Comparison of ENCODE assay signal across 9 mouse cellular contexts in the genomic region with DNA sequence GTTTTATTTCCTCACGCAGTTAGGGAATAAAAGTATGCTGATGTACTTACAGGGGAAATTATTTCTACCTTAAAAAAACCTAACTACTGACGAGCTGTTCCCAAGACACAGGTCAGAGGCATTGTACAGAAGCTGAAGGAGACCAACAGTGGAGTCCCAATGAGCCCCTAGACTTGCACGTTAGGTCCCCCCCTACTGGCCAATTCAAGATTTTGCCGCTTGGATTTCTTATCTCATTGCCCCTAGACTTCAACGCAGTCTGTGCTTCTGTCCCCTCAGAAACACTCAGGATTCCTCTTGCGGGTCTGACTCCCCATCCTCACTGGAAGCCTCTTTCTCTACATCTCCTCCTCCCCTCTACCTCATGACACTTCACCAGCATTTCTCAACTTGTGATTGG.
DNase-seq lines count a peak whose midpoint lies in the region; ATAC-seq and TF ChIP-seq lines count a peak whose summit lies in the region.
"Had no signal": no experiment of that assay in that cellular context is flagged by ENCODE, and none has a peak within 500 bp of the region (broad histone marks: within the 10 kb centered on the region; RNA-seq: fewer than 3 reads in every experiment).

No protein-coding gene starts in this region.

- H3K9me3 ChIP-seq in heart, embryonic 11.5 days (replicated peaks; ENCODE audit: control insufficient read depth, low read length) = 0 out of 2 replicates have a peak, but pooled peaks cover 2% of the 10 kb centered on the region
- H3K9me3 ChIP-seq: midbrain, embryonic 12.5 days had no signal

- DNase-seq in heart, adult 9 months (ENCODE audit: low spot score in 2 of 2) = peak; percentile 16 to 22
- peak; percentile 7 for DNase-seq in thymus, adult 2 months
- no peak for DNase-seq in thymus, postnatal 0 days (ENCODE audit: low spot score)
- DNase-seq in embryo, embryonic 11 days = peak; percentile 67
- DNase-seq in layer of hippocampus, postnatal 10 days (ENCODE audit: low spot score in 2 of 2) = peak; percentile 19 to 41
- no peak for DNase-seq in urinary bladder, postnatal 25 days (ENCODE audit: low spot score)

- TF ChIP-seq POLR2A in thymus, adult 2 months (IDR thresholded peaks at IDR 0.05; ENCODE audit: control insufficient read depth, extremely low read depth, insufficient read depth, low read length, poor library complexity) = no peak

- H3K9ac ChIP-seq in heart, embryonic 11.5 days (ENCODE audit: low read depth, low read length) = no peak overlapping the region
- H3K9ac ChIP-seq: midbrain, embryonic 12.5 days had no signal

- H3K4me3 ChIP-seq in heart, embryonic 11.5 days (ENCODE audit: low read depth, low read length) = no peak overlapping the region
- H3K4me3 ChIP-seq in thymus, adult 2 months (ENCODE audit: control insufficient read depth, insufficient read depth, low read length) = no peak overlapping the region
- H3K4me3 ChIP-seq: midbrain, embryonic 12.5 days had no signal

- H3K4me1 ChIP-seq in heart, embryonic 11.5 days (ENCODE audit: control insufficient read depth, insufficient read depth, low read length) = no peaks in the 10 kb centered on the region
- H3K4me1 ChIP-seq in thymus, adult 2 months (replicated peaks; ENCODE audit: control insufficient read depth, insufficient read depth, low read length) = no peaks in the 10 kb centered on the region
- H3K4me1 ChIP-seq: midbrain, embryonic 12.5 days had no signal

- no peak for TF ChIP-seq CTCF in thymus, adult 2 months (IDR thresholded peaks at IDR 0.05; ENCODE audit: borderline replicate concordance, control insufficient read depth, extremely low read depth, insufficient read depth, low read length, poor library complexity)

- 36% methylated on average over 6 of the region's 6 CpGs for whole genome bisulfite sequencing in heart, embryonic 11.5 days (ENCODE audit: insufficient replicate concordance)
- 37% methylated on average over 6 of the region's 6 CpGs for WGBS in thymus, adult 2 months

- no peak for ATAC-seq in heart, embryonic 11.5 days (replicated peaks; ENCODE audit: insufficient number of reproducible peaks, low FRiP score, low TSS enrichment)
- no peak for ATAC-seq in megakaryocyte, adult 5-6 weeks (ENCODE audit: poor library complexity, severe bottlenecking)

- H3K36me3 ChIP-seq in heart, embryonic 11.5 days (ENCODE audit: control insufficient read depth, insufficient read depth, low read length) = no peaks in the 10 kb centered on the region
- H3K36me3 ChIP-seq in thymus, adult 2 months (ENCODE audit: control insufficient read depth, insufficient read depth, low read length) = no peaks in the 10 kb centered on the region
- H3K36me3 ChIP-seq: midbrain, embryonic 12.5 days had no signal

- peaks cover 15% of the 10 kb centered on the region for H3K27me3 ChIP-seq in heart, embryonic 11.5 days (ENCODE audit: control insufficient read depth, insufficient read depth, low read length)
- H3K27me3 ChIP-seq in thymus, adult 2 months (ENCODE audit: control insufficient read depth, insufficient read depth, low read length) = 0 out of 2 replicates have a peak, but pooled peaks cover 2% of the 10 kb centered on the region
- H3K27me3 ChIP-seq: midbrain, embryonic 12.5 days had no signal

- H3K27ac ChIP-seq in heart, embryonic 11.5 days (ENCODE audit: low read depth, low read length) = no peak overlapping the region
- H3K27ac ChIP-seq in thymus, adult 2 months (ENCODE audit: control insufficient read depth, insufficient read depth, low read length) = no peak overlapping the region
- H3K27ac ChIP-seq: midbrain, embryonic 12.5 days had no signal

- no peak overlapping the region for H3K4me2 ChIP-seq in heart, embryonic 11.5 days
- H3K4me2 ChIP-seq: midbrain, embryonic 12.5 days had no signal

Comparison
In these comparisons a context has a peak if more than half of its experiments do, and no peak if none do; other contexts are left out.
1. DNase-seq: peak in heart, adult 9 months (2 of 2), thymus, adult 2 months (single experiment), embryo, embryonic 11 days (single experiment) and layer of hippocampus, postnatal 10 days (2 of 2); none in thymus, postnatal 0 days (single experiment) and urinary bladder, postnatal 25 days (single experiment).